Mouse (Mus musculus) hindbrain, postnatal 0 days (tissue): ENCODE data around the gene Pygo1. TPM values are rescaled to one million over a fixed set of nuclear protein-coding genes. Genes with fewer than 3 reads are reported as not detected.

Source experiments
- ATAC-seq: fragments of 200-750 bp; cut with Nextera tagmentation; 2 replicates; pipeline ENCODE4 v1.8.0; 2017; ENCODE audit warnings: mild to moderate bottlenecking, moderate TSS enrichment, moderate library complexity
- DNase-seq: peaks from one replicate; pipeline ENCODE4 v3.0.0-alpha.2; 2015; ENCODE audit warnings: low spot score
- H3K27ac ChIP-seq: fragments of 300-500 bp; sonication (generic); 2 replicates; pipeline ENCODE4 v1.5.1; 2014; ENCODE audit warnings: mild to moderate bottlenecking
- H3K27me3 ChIP-seq: fragments of 300-500 bp; sonication (generic); 2 replicates; pipeline ENCODE4 v1.6.1; 2014; ENCODE audit warnings: low read length, mixed read lengths; ENCODE audit not compliant: insufficient read depth
- H3K36me3 ChIP-seq: fragments of 300-500 bp; sonication (generic); 2 replicates; pipeline ENCODE4 v1.6.1; 2014; ENCODE audit warnings: low read length, mixed read lengths; ENCODE audit not compliant: insufficient read depth
- H3K4me1 ChIP-seq: fragments of 300-500 bp; sonication (generic); 2 replicates; pipeline ENCODE4 v1.6.1; 2014; ENCODE audit warnings: antibody characterized with exemption, low read length, mixed read lengths; ENCODE audit not compliant: insufficient read depth
- H3K4me2 ChIP-seq: fragments of 300-500 bp; sonication (generic); 2 replicates; pipeline ENCODE4 v1.6.1; 2014; ENCODE audit warnings: low read depth, mild to moderate bottlenecking, low read length, moderate library complexity, mixed read lengths
- H3K4me3 ChIP-seq: fragments of 300-500 bp; sonication (generic); 2 replicates; pipeline ENCODE4 v1.5.1; 2014; ENCODE audit warnings: low read length
- H3K9ac ChIP-seq: fragments of 300-500 bp; sonication (generic); replicated peaks from 2 replicates; pipeline ENCODE4 v1.6.1; 2014; ENCODE audit warnings: mild to moderate bottlenecking, low read length, moderate library complexity, mixed read lengths
- H3K9me3 ChIP-seq: fragments of 300-500 bp; sonication (generic); 2 replicates; pipeline ENCODE4 v1.6.1; 2016; ENCODE audit warnings: low read length, mixed read lengths
- CTCF ChIP-seq: IDR thresholded peaks from 2 replicates; pipeline ENCODE4 v1.5.1; 2016; ENCODE audit warnings: antibody characterized with exemption, control low read depth, low read depth
- WGBS: fragments of 180-500 bp; shearing (Covaris S2); extraction: QIAGEN DNeasy Blood & Tissue Kit; methylation state at CpG from one replicate; pipeline ENCODE4 v1.1.7; 2014; 5-methylcytosine and 5-hydroxymethylcytosine counted together
- polyA plus RNA-seq: library from polyadenylated mRNA; unstranded; fragments of >200 nt; fragmentation: Nextera tagmentation; extraction: Ambion mirVana; gene quantifications from 2 replicates; pipeline ENCODE4 v1.2.1, GENCODE M21; 2015
- total RNA-seq: library from RNA; depleted of rRNA; stranded (reverse); fragments of >200 nt; gene quantifications from 2 replicates; pipeline ENCODE4 v1.2.3, GENCODE M21; 2014

The Pygo1 gene
- total and polyA plus RNA-seq, 2 experiments from 2014 or later: 9.2 to 32.0 TPM

GRCm38 (mm10) chr9:72968349-72969061 lies 43.1 kb downstream of the Pygo1 start:
- Histone ChIP-seq H3K27ac (0 out of 2 replicates have a peak overlapping the region, but pooled peaks have one; percentile 29), H3K36me3 (no peaks in the 10 kb centered on the region), H3K4me2 (no peak overlapping the region), H3K4me1 (no peaks in the 10 kb centered on the region), H3K27me3 (no peaks in the 10 kb centered on the region), H3K4me3 (no peak overlapping the region), H3K9ac (no peak overlapping the region), H3K9me3 (no peaks in the 10 kb centered on the region)
- 26% methylated on average over 11 of the region's 11 CpGs for WGBS
- ATAC-seq (peak; percentile 88), DNase-seq (peak; percentile 86)
- peak; percentile 86 for TF ChIP-seq CTCF

DNA sequence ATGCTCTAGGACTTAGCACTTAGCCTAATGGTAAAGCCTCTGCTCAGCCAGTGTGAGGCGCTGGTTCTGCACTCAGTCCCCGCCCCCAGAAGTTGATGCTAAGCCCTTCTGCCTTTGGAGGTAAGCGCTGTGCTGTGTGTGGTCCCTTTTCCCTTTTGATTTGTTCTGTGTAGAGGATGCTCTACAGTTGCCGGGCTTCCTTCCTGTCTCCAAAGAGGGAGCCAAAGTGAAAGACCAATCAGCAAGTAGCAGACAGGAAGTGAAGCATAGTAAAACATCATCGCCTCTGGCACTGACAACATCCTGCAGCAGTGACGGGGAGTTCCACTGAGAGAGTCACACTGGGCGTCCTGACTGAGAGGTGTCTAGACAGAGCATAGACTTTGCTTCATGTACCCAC lies 44.4 kb downstream of the Pygo1 start:
- no peak for DNase-seq
- no peak overlapping the region for H3K9ac ChIP-seq
- no peaks in the 10 kb centered on the region for H3K36me3 ChIP-seq
- no peaks in the 10 kb centered on the region for H3K9me3 ChIP-seq
- TF ChIP-seq CTCF: no peak
- ATAC-seq: 0 out of 2 replicates have a peak, but pooled peaks have one; percentile 22
- WGBS: 70% methylated on average over 7 of the region's 7 CpGs
- no peak overlapping the region for H3K4me2 ChIP-seq
- no peak overlapping the region for H3K27ac ChIP-seq
- no peaks in the 10 kb centered on the region for H3K4me1 ChIP-seq
- H3K27me3 ChIP-seq: no peaks in the 10 kb centered on the region
- H3K4me3 ChIP-seq: no peak overlapping the region

GRCm38 (mm10) chr9:72972435-72972834 lies 47.0 kb downstream of the Pygo1 start:
- H3K9ac ChIP-seq: no peak overlapping the region
- ATAC-seq: no peak
- no peak overlapping the region for H3K4me2 ChIP-seq
- no peaks in the 10 kb centered on the region for H3K36me3 ChIP-seq
- WGBS: 81% methylated on average over 5 of the region's 5 CpGs
- H3K27me3 ChIP-seq: no peaks in the 10 kb centered on the region
- no peak for TF ChIP-seq CTCF
- no peaks in the 10 kb centered on the region for H3K9me3 ChIP-seq
- H3K4me1 ChIP-seq: no peaks in the 10 kb centered on the region
- H3K4me3 ChIP-seq: no peak overlapping the region
- DNase-seq: no peak
- H3K27ac ChIP-seq: no peak overlapping the region

DNA sequence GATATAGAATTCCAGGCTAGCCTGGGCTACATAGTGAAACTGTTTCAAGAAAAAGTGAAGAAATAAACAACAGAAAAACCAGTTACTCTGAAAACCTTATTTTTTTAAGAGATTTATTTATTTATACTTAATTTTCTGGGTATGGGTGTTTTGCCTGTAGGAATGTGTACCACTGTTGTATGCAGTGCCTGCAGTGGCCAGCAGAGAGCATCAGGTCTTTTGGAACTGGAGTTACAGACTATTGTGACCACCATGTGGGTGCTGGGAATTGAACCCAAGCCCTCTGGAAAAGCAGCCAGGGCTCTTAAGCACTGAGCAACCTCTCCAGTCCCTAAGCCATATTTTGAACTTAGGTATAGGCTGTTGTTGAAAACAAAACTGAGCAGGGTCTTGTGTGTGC lies 47.5 kb downstream of the Pygo1 start:
- Histone ChIP-seq H3K4me2 (no peak overlapping the region), H3K27me3 (no peaks in the 10 kb centered on the region), H3K4me3 (no peak overlapping the region), H3K36me3 (no peaks in the 10 kb centered on the region), H3K9me3 (no peaks in the 10 kb centered on the region), H3K4me1 (no peaks in the 10 kb centered on the region), H3K9ac (no peak overlapping the region), H3K27ac (no peak overlapping the region)
- no peak for TF ChIP-seq CTCF
- DNase-seq (no peak), ATAC-seq (no peak)

DNA sequence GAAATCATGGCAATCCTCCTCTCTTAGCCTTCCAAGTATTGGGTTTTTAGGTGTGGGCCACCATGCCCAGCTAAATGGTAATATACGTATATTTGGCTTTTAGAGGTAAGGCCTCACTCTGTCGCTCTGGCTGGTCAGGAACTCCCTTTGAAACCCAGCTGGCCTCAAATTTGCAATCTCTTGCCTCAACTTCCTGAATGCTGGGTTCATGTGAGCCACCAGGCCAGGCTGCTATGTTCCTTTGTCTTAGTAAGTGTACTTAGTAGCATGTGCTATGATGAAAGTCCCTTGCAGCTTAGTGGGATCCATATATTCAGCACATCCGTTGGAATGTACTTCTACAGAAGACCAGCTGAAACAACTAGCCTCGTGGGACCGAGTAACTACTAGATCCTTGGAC lies 49.3 kb downstream of the Pygo1 start:
- H3K9ac ChIP-seq: no peak overlapping the region
- no peak for TF ChIP-seq CTCF
- H3K4me1 ChIP-seq: no peaks in the 10 kb centered on the region
- no peaks in the 10 kb centered on the region for H3K27me3 ChIP-seq
- H3K4me3 ChIP-seq: no peak overlapping the region
- H3K4me2 ChIP-seq: no peak overlapping the region
- no peak for ATAC-seq
- 89% methylated on average over 5 of the region's 5 CpGs for whole genome bisulfite sequencing
- H3K36me3 ChIP-seq: no peaks in the 10 kb centered on the region
- no peak for DNase-seq
- no peak overlapping the region for H3K27ac ChIP-seq
- H3K9me3 ChIP-seq: no peaks in the 10 kb centered on the region

- Histone ChIP-seq H3K9ac (no peak overlapping the region), H3K4me1 (no peaks in the 10 kb centered on the region), H3K9me3 (no peaks in the 10 kb centered on the region), H3K27me3 (no peaks in the 10 kb centered on the region), H3K4me2 (no peak overlapping the region), H3K36me3 (no peaks in the 10 kb centered on the region), H3K27ac (no peak overlapping the region), H3K4me3 (no peak overlapping the region)
- no peak for TF ChIP-seq CTCF
- DNase-seq (no peak), ATAC-seq (no peak)
- WGBS: 91% methylated on average over 1 of the region's 1 CpGs
Observed at GRCm38 (mm10) chr9:72975242-72975641, 49.8 kb downstream of the Pygo1 start.

- Histone ChIP-seq H3K9ac (no peak overlapping the region), H3K4me2 (no peak overlapping the region), H3K36me3 (no peaks in the 10 kb centered on the region), H3K27me3 (no peaks in the 10 kb centered on the region), H3K27ac (no peak overlapping the region), H3K4me1 (peaks cover 12% of the 10 kb centered on the region; the same call in 1 of the 2 replicates), H3K4me3 (no peak overlapping the region), H3K9me3 (no peaks in the 10 kb centered on the region)
- DNase-seq (no peak), ATAC-seq (no peak)
- TF ChIP-seq CTCF: peak; percentile 18; the same call in 1 of the 2 replicates
- WGBS: 75% methylated on average over 2 of the region's 2 CpGs
Observed at GRCm38 (mm10) chr9:72983066-72983465, 57.6 kb downstream of the Pygo1 start.
